Comparison of ENCODE assay signal across 8 mouse cellular contexts in genomic region chr9:120932797-120933586, GRCm38 (mm10). TPM values are rescaled to one million over a fixed set of nuclear protein-coding genes. Genes with fewer than 3 reads are reported as not detected.
DNase-seq lines count a peak whose midpoint lies in the region; ATAC-seq and TF ChIP-seq lines count a peak whose summit lies in the region.

No protein-coding gene starts in this region.

- peaks cover 13% of the 10 kb centered on the region for H3K36me3 ChIP-seq in C2C12 (ENCODE audit: control insufficient read depth, insufficient read depth)
- peaks cover 7% of the 10 kb centered on the region for H3K36me3 ChIP-seq in heart, embryonic 10.5 days
- peaks cover 5% of the 10 kb centered on the region; the same call in 1 of the 2 replicates for H3K36me3 ChIP-seq in kidney, embryonic 14.5 days (ENCODE audit: control insufficient read depth, insufficient read depth, low read length)
- H3K36me3 ChIP-seq in limb, embryonic 15.5 days = peaks cover 4% of the 10 kb centered on the region; the same call in 1 of the 2 replicates

- H3K4me2 ChIP-seq in kidney, embryonic 14.5 days (replicated peaks; ENCODE audit: low read depth, low read length) = peak overlapping the region; percentile 21
- H3K4me2 ChIP-seq in limb, embryonic 15.5 days = peak overlapping the region; percentile 41

- 5% methylated on average over 72 of the region's 78 CpGs for WGBS in heart, embryonic 10.5 days
- 6% methylated on average over 72 of the region's 78 CpGs for WGBS in kidney, embryonic 14.5 days
- 8% methylated on average over 60 of the region's 78 CpGs for WGBS in limb, embryonic 15.5 days

- ATAC-seq in kidney, embryonic 14.5 days (ENCODE audit: low FRiP score, low TSS enrichment) = peak; percentile 91
- peak; percentile 87 for ATAC-seq in limb, embryonic 15.5 days (ENCODE audit: insufficient number of reproducible peaks, low FRiP score, low TSS enrichment, low read depth)

- H3K4me3 ChIP-seq in C2C12 (ENCODE audit: insufficient read depth, poor library complexity, severe bottlenecking) = peak overlapping the region; percentile 65
- peak overlapping the region; percentile 7; the same call in 1 of the 2 replicates for H3K4me3 ChIP-seq in embryonic fibroblast, embryonic 13.5 days (ENCODE audit: insufficient read depth, low read length)
- H3K4me3 ChIP-seq in heart, embryonic 10.5 days = peak overlapping the region; percentile 95
- H3K4me3 ChIP-seq in kidney, embryonic 14.5 days (ENCODE audit: low read length) = peak overlapping the region; percentile 68
- peak overlapping the region; percentile 87 for H3K4me3 ChIP-seq in limb, embryonic 15.5 days

- H3K9ac ChIP-seq in kidney, embryonic 14.5 days (ENCODE audit: low read depth, low read length) = peak overlapping the region; percentile 96
- peak overlapping the region; percentile 99 for H3K9ac ChIP-seq in limb, embryonic 15.5 days

- no peaks in the 10 kb centered on the region for H3K9me3 ChIP-seq in heart, embryonic 10.5 days
- no peaks in the 10 kb centered on the region for H3K9me3 ChIP-seq in kidney, embryonic 14.5 days (ENCODE audit: control insufficient read depth, low read length)
- no peaks in the 10 kb centered on the region for H3K9me3 ChIP-seq in limb, embryonic 15.5 days

- H3K27ac ChIP-seq in embryonic fibroblast, embryonic 13.5 days (ENCODE audit: insufficient read depth, low read length) = peak overlapping the region; percentile 71
- peak overlapping the region; percentile 98 for H3K27ac ChIP-seq in heart, embryonic 10.5 days
- peak overlapping the region; percentile 74; the same call in 1 of the 2 replicates for H3K27ac ChIP-seq in kidney, embryonic 14.5 days (ENCODE audit: low read depth, low read length)
- H3K27ac ChIP-seq in limb, embryonic 15.5 days = peak overlapping the region; percentile 95

- DNase-seq in brain, adult 2 months (ENCODE audit: low read depth, low spot score) = peak; percentile 98
- DNase-seq in heart, embryonic 10.5 days (ENCODE audit: low spot score) = peak; percentile 97
- peak; percentile 94 to 97 for DNase-seq in monocyte, adult 2 months (ENCODE audit: low read depth in 1 of 2, low spot score in 2 of 2)
- peak; percentile 96 to 98 for DNase-seq in spleen, postnatal 14 days (ENCODE audit: low spot score in 2 of 2)

- H3K79me2 ChIP-seq in C2C12 (ENCODE audit: control insufficient read depth, insufficient read depth) = peaks cover 45% of the 10 kb centered on the region

- TF ChIP-seq POLR2A in embryonic fibroblast, embryonic 13.5 days (IDR thresholded peaks at IDR 0.05; ENCODE audit: low read depth, low read length) = peak; percentile 98

- H3K79me3 ChIP-seq in C2C12 (ENCODE audit: low read depth) = peaks cover 43% of the 10 kb centered on the region

- H3K27me3 ChIP-seq in C2C12 (ENCODE audit: control insufficient read depth, insufficient read depth, insufficient read length) = no peaks in the 10 kb centered on the region
- H3K27me3 ChIP-seq in heart, embryonic 10.5 days (ENCODE audit: insufficient read depth, poor library complexity, severe bottlenecking) = no peaks in the 10 kb centered on the region
- H3K27me3 ChIP-seq in kidney, embryonic 14.5 days (ENCODE audit: control insufficient read depth, insufficient read depth, low read length) = no peaks in the 10 kb centered on the region
- H3K27me3 ChIP-seq in limb, embryonic 15.5 days = no peaks in the 10 kb centered on the region

- no peak for TF ChIP-seq CTCF in C2C12 (IDR thresholded peaks at IDR 0.05; ENCODE audit: control insufficient read depth, insufficient read depth, insufficient read length)
- no peak for TF ChIP-seq CTCF in embryonic fibroblast, embryonic 13.5 days (IDR thresholded peaks at IDR 0.05; ENCODE audit: borderline replicate concordance, insufficient read depth, low read length)

- H3ac ChIP-seq in C2C12 (ENCODE audit: control insufficient read depth, insufficient read length, low read depth) = peak overlapping the region; percentile 81

- peaks cover 7% of the 10 kb centered on the region; the same call in 1 of the 2 replicates for H3K4me1 ChIP-seq in embryonic fibroblast, embryonic 13.5 days (ENCODE audit: control insufficient read depth, insufficient read depth, low read length)
- H3K4me1 ChIP-seq in heart, embryonic 10.5 days = peaks cover 34% of the 10 kb centered on the region
- H3K4me1 ChIP-seq in kidney, embryonic 14.5 days (ENCODE audit: control insufficient read depth, insufficient read depth, low read length) = peaks cover 27% of the 10 kb centered on the region
- H3K4me1 ChIP-seq in limb, embryonic 15.5 days = peaks cover 36% of the 10 kb centered on the region

TF ChIP-seq in C2C12, 6 proteins besides CTCF, POLR2A, EP300 and RAD21:
- TF ChIP-seq USF1 (IDR thresholded peaks at IDR 0.05; ENCODE audit: low read depth) (no peak), MYOG (IDR thresholded peaks at IDR 0.05; ENCODE audit: control insufficient read depth, extremely low read depth, insufficient read length) (no peak), CEBPB (IDR thresholded peaks at IDR 0.05; ENCODE audit: low read depth) (no peak), MAX (IDR thresholded peaks at IDR 0.05) (no peak), FOSL1 (IDR thresholded peaks at IDR 0.05; ENCODE audit: insufficient read depth, low read length, poor library complexity, severe bottlenecking) (no peak), MYOD1 (IDR thresholded peaks at IDR 0.05; ENCODE audit: control insufficient read depth, insufficient read length, low read depth) (no peak)

RNA-seq across cellular contexts. Expression of gene Ctnnb1, which starts 4.0 kb away (rescaled TPM):
- polyA plus RNA-seq in C2C12 (2012; fragmentation: generic; extraction: Trizol) = 396 TPM
- 1,011 and 1,281 TPM in 2 replicates for polyA plus RNA-seq in embryonic fibroblast, embryonic 13.5 days (2011; ENCODE audit: insufficient read length, low read depth, missing spikeins)
- 390 and 445 TPM in 2 replicates for polyA plus RNA-seq in heart, embryonic 10.5 days (2016; fragmentation: Nextera tagmentation; extraction: Ambion mirVana)
- 479 and 740 TPM in 2 replicates for polyA plus RNA-seq in kidney, embryonic 14.5 days (2014; fragmentation: Nextera tagmentation; extraction: Ambion mirVana)
- polyA plus RNA-seq in limb, embryonic 15.5 days (2015; fragmentation: Nextera tagmentation; extraction: Ambion mirVana) = 567 and 601 TPM in 2 replicates

Comparison
In these comparisons a context has a peak if more than half of its experiments do, and no peak if none do; other contexts are left out.
1. Peak in every context shown above with its lines: DNase-seq, ATAC-seq, H3K4me3 ChIP-seq and H3K27ac ChIP-seq.
2. H3K4me3 ChIP-seq: peak in every context shown above with its lines; median percentile 95 in heart, embryonic 10.5 days; 87 in limb, embryonic 15.5 days; 68 in kidney, embryonic 14.5 days; 65 in C2C12; 7 in embryonic fibroblast, embryonic 13.5 days.